Mouse (Mus musculus) heart, adult 2 months (tissue): ENCODE results near the gene Rarres1. TPM values are rescaled to one million over a fixed set of nuclear protein-coding genes. Genes with fewer than 3 reads are reported as not detected.
A peak's percentile ranks its signal among the peaks of the same experiment; 100 is the strongest.

Source experiments
- DNase-seq, 2 experiments: peaks; one replicate each; pipeline ENCODE4 v3.0.0; 2021
- H3K27ac ChIP-seq: fragments of 200-600 bp; 2 replicates; pipeline ENCODE4 v1.8.1; 2022
- H3K27me3 ChIP-seq: fragments of 200-500 bp; 2 replicates; pipeline ENCODE4 v1.6.1; 2012; ENCODE audit warnings: mild to moderate bottlenecking, low read length, inconsistent platforms, mixed read lengths; ENCODE audit not compliant: control insufficient read depth, insufficient read depth
- H3K36me3 ChIP-seq: fragments of 200-500 bp; 2 replicates; pipeline ENCODE4 v1.6.1; 2012; ENCODE audit warnings: low read length, inconsistent platforms; ENCODE audit not compliant: control insufficient read depth, insufficient read depth
- H3K4me1 ChIP-seq: fragments of 200-500 bp; 2 replicates; pipeline ENCODE4 v1.6.1; 2011; ENCODE audit warnings: low read length; ENCODE audit not compliant: control insufficient read depth, insufficient read depth
- H3K4me3 ChIP-seq: fragments of 200-600 bp; 2 replicates; pipeline ENCODE4 v1.8.1; 2022
- H3K79me2 ChIP-seq: fragments of 200-500 bp; replicated peaks from 2 replicates; pipeline ENCODE4 v1.6.1; 2012; ENCODE audit warnings: mild to moderate bottlenecking, inconsistent platforms, low read length, moderate library complexity, mixed read lengths; ENCODE audit not compliant: control insufficient read depth, insufficient read depth
- H3K9ac ChIP-seq: fragments of 200-500 bp; 2 replicates; pipeline ENCODE4 v1.6.1; 2012; ENCODE audit warnings: low read depth, mild to moderate bottlenecking, control low read depth, inconsistent platforms, low read length, mixed read lengths
- CTCF ChIP-seq: fragments of 200-600 bp; IDR thresholded peaks from 2 replicates; pipeline ENCODE4 v1.8.1; 2022; ENCODE audit warnings: antibody characterized with exemption, mild to moderate bottlenecking, moderate library complexity
- EP300 ChIP-seq: fragments of 200-500 bp; IDR thresholded peaks from 2 replicates; pipeline ENCODE4 v1.6.1; 2011; ENCODE audit warnings: low read depth, low read length, control low read depth; ENCODE audit not compliant: insufficient read depth
- POLR2A ChIP-seq: fragments of 200-500 bp; IDR thresholded peaks from 2 replicates; pipeline ENCODE4 v1.6.1; 2011; ENCODE audit warnings: mild to moderate bottlenecking, low read depth, low read length, control low read depth; ENCODE audit not compliant: insufficient read depth
- WGBS: fragments of 180-500 bp; shearing (Covaris S2); methylation state at CpG from one replicate; pipeline ENCODE4 v1.1.7; 2018; 5-methylcytosine and 5-hydroxymethylcytosine counted together
- intact Hi-C: fragments of 180-260 bp; cut with DNase I; formaldehyde crosslinking; loops from one replicate; pipeline ENCODE4 v1.15.1; 2025
- polyA plus RNA-seq: library from polyadenylated mRNA; depleted of rRNA; stranded (reverse); fragments of >200 nt; gene quantifications from 2 replicates; pipeline ENCODE4 v1.2.3, GENCODE M21; 2012; rRNA removed
- total RNA-seq, 2 experiments: library from RNA; stranded (reverse); gene quantifications; 2 replicates each; pipeline ENCODE4 v1.2.3; 2021

Rarres1 gene
- total and polyA plus RNA-seq, 3 experiments = 0.70 to 1.0 (median 0.89) TPM

- WGBS = under 1% methylated on average over 24 of the region's 24 CpGs
- peaks cover 2% of the 10 kb centered on the region; the same call in 1 of the 2 replicates for H3K4me1 ChIP-seq
- H3K4me3 ChIP-seq = peak within 1 kb of the TSS; percentile 78
- H3K27ac ChIP-seq = peak within 1 kb of the TSS; percentile 77
- H3K36me3 ChIP-seq = no peaks in the 10 kb centered on the region
- TF ChIP-seq CTCF (peak; percentile 93), POLR2A (peak; percentile 64), EP300 (peak; percentile 82)
- H3K79me2 ChIP-seq = peaks cover 2% of the 10 kb centered on the region; the same call in 1 of the 2 replicates
- H3K27me3 ChIP-seq = no peaks in the 10 kb centered on the region
- H3K9ac ChIP-seq = peak within 1 kb of the TSS; percentile 90
- DNase-seq = peak; percentile 90 to 91
- intact Hi-C loops = loop anchor here (2.0 to 10.0 kb wide), 3 partner anchors 58 to 445 kb away; partner anchors contain the start of genes Mlf1, Rsrc1 and Shox2
Observed at GRCm38 (mm10) chr3:67429999-67430380, 85.3 kb downstream of the Rarres1 start, which contains the start of gene Gfm1. TSS of gene Gfm1 (plus strand) at chr3:67430096.

DNA sequence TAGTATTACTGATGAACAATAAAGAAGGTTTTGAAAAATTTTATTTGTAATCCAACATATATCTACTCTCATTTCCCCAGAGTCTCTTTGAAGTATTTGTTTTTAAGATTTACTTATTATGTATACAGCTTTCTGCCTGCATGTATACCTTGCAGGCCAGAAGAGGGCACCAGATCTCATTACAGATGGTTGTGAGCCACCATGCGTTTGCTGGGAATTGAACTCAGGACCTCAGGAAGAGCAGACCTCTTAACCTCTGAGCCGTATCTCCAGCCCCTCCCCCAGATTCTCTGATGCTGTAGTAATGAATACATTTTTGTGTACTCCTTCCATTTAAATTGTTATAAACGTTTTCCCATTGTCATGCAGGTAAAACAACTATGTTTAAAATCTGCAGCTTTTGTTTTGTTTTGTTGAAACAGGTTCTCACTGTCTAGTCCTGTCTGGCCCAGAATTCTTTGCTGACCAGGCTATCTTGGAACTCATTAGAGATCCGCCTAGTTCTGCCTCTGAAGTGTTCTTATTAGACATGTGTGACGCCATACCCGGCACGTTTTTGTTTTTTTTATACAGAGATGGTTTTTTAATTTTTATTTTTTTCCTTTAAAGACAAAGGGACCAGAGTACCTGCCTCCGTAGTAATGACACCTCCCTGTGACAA lies 85.9 kb downstream of the Rarres1 start:
- Histone ChIP-seq H3K4me3 (peak overlapping the region; percentile 78), H3K79me2 (peaks cover 2% of the 10 kb centered on the region; the same call in 1 of the 2 replicates), H3K4me1 (peaks cover 2% of the 10 kb centered on the region; the same call in 1 of the 2 replicates), H3K9ac (no peak overlapping the region), H3K27ac (no peak overlapping the region), H3K36me3 (no peaks in the 10 kb centered on the region), H3K27me3 (no peaks in the 10 kb centered on the region)
- intact Hi-C loops = no loop called here
- TF ChIP-seq POLR2A (no peak), CTCF (peak; percentile 28), EP300 (no peak)
- DNase-seq = no peak
- WGBS = 23% methylated on average over 8 of the region's 8 CpGs

Other genes starting within 250 kb of the Rarres1 start
- 100 to 1,000 TPM; 177 to 189 TPM for gene Mlf1, start 141.4 kb downstream of the Rarres1 start, total RNA-seq
- gene Mlf1, start 141.4 kb downstream of the Rarres1 start, polyA plus RNA-seq = 52.7 and 117 TPM in 2 replicates
- not detected for gene Gm17402, start 140.4 kb downstream of the Rarres1 start, total RNA-seq
- gene Gm17402, start 140.4 kb downstream of the Rarres1 start, polyA plus RNA-seq = not detected in 2 replicates
- 100 to 1,000 TPM; 203 to 226 TPM for gene Gfm1, start 85.4 kb downstream of the Rarres1 start, total RNA-seq
- 70.9 and 127 TPM in 2 replicates for gene Gfm1, start 85.4 kb downstream of the Rarres1 start, polyA plus RNA-seq
- 1 to 10 TPM; 2.6 to 4.5 TPM for gene Lxn, start 51.6 kb downstream of the Rarres1 start, total RNA-seq
- 8.8 and 11.0 TPM in 2 replicates for gene Lxn, start 51.6 kb downstream of the Rarres1 start, polyA plus RNA-seq
- gene Mfsd1, start 67.2 kb upstream of the Rarres1 start, total RNA-seq = 10 to 100 TPM; 24.4 to 28.5 TPM
- gene Mfsd1, start 67.2 kb upstream of the Rarres1 start, polyA plus RNA-seq = 15.3 and 19.5 TPM in 2 replicates